Comparison of ENCODE assay signal across 11 mouse cellular contexts in the genomic region with DNA sequence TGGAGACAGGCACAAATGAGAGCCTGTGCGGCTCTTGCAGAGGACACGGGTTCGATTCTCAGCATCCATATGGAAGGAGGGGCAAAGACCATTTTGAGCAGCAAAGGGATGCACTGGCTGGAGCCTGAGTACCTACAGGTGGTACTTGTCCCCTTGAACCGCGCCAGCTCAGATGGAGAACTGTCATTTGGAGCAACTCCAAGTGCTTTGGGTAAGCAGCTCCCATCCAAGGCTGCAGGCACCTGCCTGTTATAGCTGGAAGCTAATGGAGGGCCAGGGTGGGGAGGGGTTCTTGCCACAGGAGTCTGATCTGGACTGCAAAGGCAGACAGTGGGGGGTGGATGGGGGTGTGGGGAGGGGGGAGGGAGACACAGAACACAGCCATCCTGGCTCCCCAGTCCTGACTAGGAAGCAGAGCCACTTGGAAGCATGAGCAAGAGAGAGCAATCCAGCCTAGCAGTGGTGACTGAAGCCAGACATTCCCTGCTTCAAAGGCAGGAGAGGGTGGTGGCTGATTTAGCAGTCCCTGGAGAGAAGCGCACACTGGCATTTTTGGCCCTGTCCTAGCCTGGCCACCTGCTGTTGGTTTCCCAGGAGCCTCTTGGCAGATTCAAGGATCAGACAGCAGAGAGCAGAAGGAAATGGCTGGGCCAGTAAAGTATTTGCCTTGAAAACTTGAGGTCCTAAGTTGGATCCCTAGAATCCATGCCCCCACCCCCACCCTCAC.
DNase-seq lines count a peak whose midpoint lies in the region; ATAC-seq lines count a peak whose summit lies in the region.
"Had no signal": no experiment of that assay in that cellular context is flagged by ENCODE, and none has a peak within 500 bp of the region (broad histone marks: within the 10 kb centered on the region; RNA-seq: fewer than 3 reads in every experiment).

No protein-coding gene starts in this region.

- peaks cover 29% of the 10 kb centered on the region for H3K4me1 ChIP-seq in heart, embryonic 10.5 days
- H3K4me1 ChIP-seq in midbrain, embryonic 10.5 days: peaks cover 42% of the 10 kb centered on the region
- H3K4me1 ChIP-seq in midbrain, embryonic 11.5 days (ENCODE audit: control insufficient read depth, insufficient read depth, low read length): peaks cover 15% of the 10 kb centered on the region

- H3K4me2 ChIP-seq in midbrain, embryonic 11.5 days: no peak overlapping the region
- H3K4me2 ChIP-seq: lung, embryonic 15.5 days; midbrain, embryonic 15.5 days had no signal

- H3K9me3 ChIP-seq in heart, embryonic 10.5 days: no peaks in the 10 kb centered on the region
- H3K9me3 ChIP-seq in midbrain, embryonic 10.5 days (replicated peaks): no peaks in the 10 kb centered on the region
- no peaks in the 10 kb centered on the region for H3K9me3 ChIP-seq in midbrain, embryonic 11.5 days (ENCODE audit: control insufficient read depth, low read length)
- H3K9me3 ChIP-seq: lung, embryonic 15.5 days; midbrain, embryonic 15.5 days had no signal

- peak overlapping the region; percentile 23; the same call in 1 of the 2 replicates for H3K27ac ChIP-seq in heart, embryonic 10.5 days
- peak overlapping the region; percentile 55; the same call in 1 of the 2 replicates for H3K27ac ChIP-seq in midbrain, embryonic 10.5 days (replicated peaks)
- no peak overlapping the region for H3K27ac ChIP-seq in midbrain, embryonic 11.5 days (ENCODE audit: low read depth, low read length)
- H3K27ac ChIP-seq: lung, embryonic 15.5 days; midbrain, embryonic 15.5 days had no signal

- no peak for ATAC-seq in midbrain, embryonic 11.5 days (ENCODE audit: low FRiP score)
- ATAC-seq: midbrain, embryonic 15.5 days had no signal

- H3K27me3 ChIP-seq in heart, embryonic 10.5 days (ENCODE audit: insufficient read depth, poor library complexity, severe bottlenecking): peaks cover 13% of the 10 kb centered on the region; the same call in 1 of the 2 replicates
- peaks cover 24% of the 10 kb centered on the region for H3K27me3 ChIP-seq in midbrain, embryonic 10.5 days (ENCODE audit: low read depth, poor library complexity, severe bottlenecking)
- H3K27me3 ChIP-seq in midbrain, embryonic 11.5 days (ENCODE audit: control insufficient read depth, insufficient read depth, low read length): no peaks in the 10 kb centered on the region
- H3K27me3 ChIP-seq: midbrain, embryonic 15.5 days had no signal

- 64% methylated on average over 6 of the region's 6 CpGs for WGBS in heart, embryonic 10.5 days
- WGBS in midbrain, embryonic 10.5 days: 59% methylated on average over 6 of the region's 6 CpGs
- WGBS in midbrain, embryonic 11.5 days: 62% methylated on average over 6 of the region's 6 CpGs

- no peak overlapping the region for H3K9ac ChIP-seq in midbrain, embryonic 11.5 days (ENCODE audit: low read length)
- H3K9ac ChIP-seq: lung, embryonic 15.5 days; midbrain, embryonic 15.5 days had no signal

- no peaks in the 10 kb centered on the region for H3K36me3 ChIP-seq in heart, embryonic 10.5 days
- H3K36me3 ChIP-seq in midbrain, embryonic 10.5 days: no peaks in the 10 kb centered on the region
- no peaks in the 10 kb centered on the region for H3K36me3 ChIP-seq in midbrain, embryonic 11.5 days (ENCODE audit: control insufficient read depth, insufficient read depth, low read length)
- H3K36me3 ChIP-seq: lung, embryonic 15.5 days; midbrain, embryonic 15.5 days had no signal

- peak; percentile 46 for DNase-seq in adrenal gland, adult 2 months
- no peak for DNase-seq in adrenal gland, postnatal 25 days
- no peak for DNase-seq in heart, embryonic 10.5 days (ENCODE audit: low spot score)
- no peak for DNase-seq in heart, adult 11 months
- DNase-seq in midbrain, embryonic 10.5 days (ENCODE audit: low spot score): no peak
- no peak for DNase-seq in midbrain, embryonic 11.5 days (ENCODE audit: low spot score, missing footprints)
- peak; percentile 22 for DNase-seq in skeletal muscle tissue, adult 2 months (ENCODE audit: low read depth, low spot score)
- DNase-seq in urinary bladder, postnatal 10 days (ENCODE audit: low spot score): no peak
- DNase-seq: right cerebral cortex, postnatal 25 days had no signal

- H3K4me3 ChIP-seq in heart, embryonic 10.5 days: no peak overlapping the region
- H3K4me3 ChIP-seq in midbrain, embryonic 10.5 days: no peak overlapping the region
- no peak overlapping the region for H3K4me3 ChIP-seq in midbrain, embryonic 11.5 days (ENCODE audit: low read depth, low read length)
- H3K4me3 ChIP-seq: lung, embryonic 15.5 days; midbrain, embryonic 15.5 days had no signal

Comparison
In these comparisons a context has a peak if more than half of its experiments do, and no peak if none do; other contexts are left out.
1. DNase-seq: peak in adrenal gland, adult 2 months (single experiment) and skeletal muscle tissue, adult 2 months (single experiment); none in adrenal gland, postnatal 25 days (single experiment), heart, embryonic 10.5 days (single experiment), heart, adult 11 months (single experiment), midbrain, embryonic 10.5 days (single experiment), midbrain, embryonic 11.5 days (single experiment) and urinary bladder, postnatal 10 days (single experiment).